Mouse (Mus musculus) urinary bladder, postnatal 25 days (tissue): ENCODE measurements around the gene Dcakd.

Source experiments
- DNase-seq: peaks from one replicate; pipeline ENCODE4 v3.0.0; 2022; ENCODE audit warnings: low spot score

The Dcakd gene

DNA sequence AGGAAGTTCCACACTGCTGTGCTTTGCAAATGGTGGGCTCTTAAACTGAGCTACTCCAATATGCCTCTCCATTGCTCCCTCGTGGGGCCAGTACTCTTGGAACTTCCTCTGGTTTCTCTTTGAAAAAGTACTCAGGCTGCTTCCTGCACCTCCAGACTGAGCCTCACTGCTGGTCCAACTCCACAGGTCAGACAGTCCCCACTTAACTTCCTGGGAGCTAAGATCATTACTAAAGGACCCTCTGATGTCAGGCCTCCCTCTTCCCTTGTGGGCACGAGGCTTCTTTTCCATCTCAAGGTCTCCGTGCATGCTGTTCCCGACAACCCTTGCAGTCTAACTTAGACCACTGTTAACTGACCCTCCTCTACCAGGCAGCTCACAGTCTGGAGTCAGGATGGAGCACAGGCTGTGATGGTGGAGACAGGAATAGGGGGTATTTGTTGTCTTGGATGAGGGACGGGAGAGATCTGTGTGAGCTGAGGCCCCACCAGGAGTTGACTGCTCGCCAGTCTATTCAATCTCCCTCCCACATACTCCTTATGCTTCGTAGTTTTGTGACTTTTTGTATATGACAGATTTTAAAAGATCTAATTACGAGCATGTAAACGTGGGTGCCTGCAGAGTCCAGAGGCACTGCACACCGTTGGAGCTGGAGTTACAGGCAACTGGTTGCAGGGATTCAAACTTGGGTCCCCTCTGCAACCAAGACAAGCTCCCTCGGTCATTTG is 22.7 kb downstream of the Dcakd start:
- no peak for DNase-seq

DNA sequence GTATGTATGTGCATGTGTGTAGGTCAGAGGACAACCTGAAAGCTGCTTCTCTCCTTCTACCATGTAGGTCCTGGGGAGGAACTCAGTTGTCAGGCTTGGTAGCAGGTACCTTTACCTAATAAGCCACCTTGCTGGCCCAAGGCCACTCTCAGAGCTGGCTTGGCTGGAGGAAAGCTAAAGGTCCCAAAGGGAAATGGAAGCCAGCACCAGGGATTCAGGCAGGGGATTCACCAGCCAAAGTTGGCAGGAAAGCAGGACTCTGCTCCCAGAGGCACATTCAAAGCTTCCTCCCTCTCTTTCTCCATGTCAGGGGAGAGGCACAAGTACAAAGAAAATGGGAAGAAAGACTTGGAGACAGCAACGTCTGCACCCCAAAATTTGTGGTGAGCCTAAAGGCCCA is 23.3 kb downstream of the Dcakd start:
- no peak for DNase-seq

DNA sequence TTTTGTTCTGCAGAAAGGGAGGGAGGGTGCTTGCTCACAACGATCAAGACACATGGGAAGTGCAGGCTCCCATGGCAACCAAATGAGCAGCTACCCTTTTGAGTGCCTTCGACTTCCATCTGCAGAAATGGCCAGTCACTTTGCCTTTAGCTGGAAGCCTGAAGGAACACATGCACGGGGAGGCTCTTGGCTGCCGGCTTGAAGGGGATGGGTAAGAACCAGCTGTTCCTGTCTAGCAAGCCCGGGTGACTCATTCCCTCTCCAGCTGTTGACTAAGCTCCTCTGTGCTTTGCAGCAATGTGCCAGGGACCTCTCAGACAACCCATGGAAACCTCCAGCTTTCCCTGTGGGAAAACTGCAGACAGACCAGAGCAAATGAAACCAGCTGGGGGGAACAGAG is 24.9 kb downstream of the Dcakd start:
- peak; percentile 68 for DNase-seq

DNA sequence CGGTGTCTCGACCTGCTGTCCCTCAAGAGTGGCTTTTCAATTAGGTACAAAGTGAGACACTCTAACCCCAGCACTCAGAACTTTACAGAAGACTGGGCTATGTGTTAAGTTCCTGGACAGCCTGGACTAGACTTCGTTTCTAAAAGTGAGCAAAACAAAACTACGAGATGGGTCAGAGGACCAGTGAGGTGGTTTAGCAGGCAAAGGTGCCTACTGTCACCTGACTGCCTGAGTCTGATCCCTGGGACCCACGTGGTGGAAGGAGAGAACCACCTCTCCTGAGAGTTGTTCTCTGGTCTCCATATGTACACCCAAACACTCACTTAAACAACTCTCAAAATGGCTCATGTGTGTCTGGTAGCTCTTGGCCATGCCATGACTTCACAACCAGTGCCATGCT is 27.1 kb downstream of the Dcakd start:
- DNase-seq, result no peak

DNA sequence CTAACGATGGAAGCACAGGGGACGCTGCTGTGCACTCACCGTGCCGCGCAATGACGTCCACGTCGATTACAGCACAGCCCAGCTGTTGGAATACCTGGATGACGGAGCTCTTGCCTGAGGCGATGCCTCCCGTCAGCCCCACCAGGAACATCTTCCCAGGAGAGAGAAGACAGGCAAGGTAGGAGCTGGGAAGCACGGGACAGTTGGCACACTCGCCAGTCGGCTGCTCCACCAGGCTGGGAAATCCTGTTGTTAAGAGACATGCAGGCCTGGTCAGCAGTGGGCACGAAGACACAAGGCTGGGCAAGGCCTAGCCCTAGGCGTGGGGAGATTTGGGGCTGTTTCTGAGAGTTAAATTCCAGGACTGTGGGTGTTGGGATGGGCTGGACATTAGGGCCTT is 28.0 kb downstream of the Dcakd start:
- no peak for DNase-seq

DNA sequence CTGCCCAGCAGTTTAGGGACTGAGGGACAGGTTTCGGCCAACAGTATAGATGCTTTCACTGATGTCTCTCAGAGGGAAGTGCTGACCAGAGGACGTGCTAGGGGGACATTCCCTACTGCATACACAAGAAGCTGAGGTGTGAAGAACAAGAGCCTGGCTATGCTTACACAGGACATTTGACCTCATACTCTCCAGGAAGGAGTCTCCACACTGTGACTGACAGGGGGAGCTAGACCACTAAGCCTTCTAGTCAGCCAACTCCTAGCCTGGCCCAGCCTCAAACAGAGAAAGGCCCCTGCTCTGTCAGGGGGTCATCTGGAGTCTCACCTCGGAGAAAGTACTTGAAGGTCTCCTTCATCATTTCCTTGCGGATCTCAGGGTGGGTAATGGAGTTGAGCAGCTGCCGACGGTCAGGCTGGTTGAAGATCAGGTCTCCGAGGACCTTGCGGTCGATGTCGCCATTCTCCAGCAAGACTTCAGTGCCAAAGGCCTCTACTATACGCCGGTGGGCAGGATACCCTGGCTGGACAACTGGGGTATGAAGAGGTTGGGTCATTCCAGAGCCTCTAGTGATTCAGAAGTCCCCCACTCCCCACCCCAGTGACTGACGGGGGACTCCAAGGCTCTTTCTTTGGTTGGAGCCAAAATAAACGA is 28.7 kb downstream of the Dcakd start:
- DNase-seq, result no peak

DNA sequence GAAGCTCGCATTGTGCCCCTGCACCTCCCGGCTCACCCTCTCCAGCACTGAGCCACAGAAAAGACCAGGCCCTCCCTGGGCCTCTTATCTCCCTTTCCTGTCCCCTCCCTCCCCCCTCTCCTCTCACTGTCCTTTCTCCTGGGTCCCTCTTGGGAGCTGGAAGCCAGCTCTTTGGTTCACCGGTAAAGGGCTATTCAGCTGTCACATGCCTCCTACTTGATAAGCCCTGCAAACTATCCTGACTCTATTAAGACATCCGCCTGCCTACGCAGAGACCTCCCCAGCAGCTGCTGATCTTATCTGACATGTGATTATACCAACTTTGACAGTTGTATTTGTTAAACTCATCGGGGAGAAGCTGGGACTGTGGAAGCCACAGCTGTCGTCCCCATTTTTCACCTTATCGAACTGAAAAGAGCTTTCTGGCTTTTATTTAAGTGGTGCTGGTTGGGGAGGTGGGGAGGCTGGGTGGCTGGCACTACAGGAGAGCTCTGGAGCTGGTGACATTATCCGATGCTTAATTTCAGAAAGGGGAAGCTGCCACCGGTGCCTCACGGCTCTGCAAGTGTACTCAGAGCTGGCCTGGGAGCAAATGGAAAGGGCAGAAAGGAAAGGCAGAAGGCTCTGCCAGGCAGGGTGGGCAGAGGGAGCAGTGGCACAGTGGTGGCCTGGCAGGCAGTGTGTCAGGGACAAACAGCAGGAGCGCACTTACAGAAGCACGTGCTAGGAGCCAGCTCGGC is 29.4 kb downstream of the Dcakd start:
- DNase-seq, result no peak

DNA sequence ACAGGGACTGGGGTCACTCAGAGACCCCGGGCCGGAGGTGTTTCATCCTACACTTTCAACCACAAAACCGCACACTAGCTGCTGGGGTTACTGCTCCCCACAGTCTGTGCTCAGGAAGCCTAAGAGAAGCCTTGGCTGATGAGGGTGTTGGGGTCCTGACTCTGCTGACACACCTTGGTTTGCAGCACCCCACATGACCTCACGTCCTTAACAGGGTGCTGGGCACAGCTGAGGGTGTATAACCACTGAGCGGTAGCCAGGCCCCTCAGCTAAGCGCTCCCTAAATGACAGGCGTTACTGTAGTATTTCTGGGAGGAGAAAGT is 29.9 kb downstream of the Dcakd start:
- no peak for DNase-seq

DNA sequence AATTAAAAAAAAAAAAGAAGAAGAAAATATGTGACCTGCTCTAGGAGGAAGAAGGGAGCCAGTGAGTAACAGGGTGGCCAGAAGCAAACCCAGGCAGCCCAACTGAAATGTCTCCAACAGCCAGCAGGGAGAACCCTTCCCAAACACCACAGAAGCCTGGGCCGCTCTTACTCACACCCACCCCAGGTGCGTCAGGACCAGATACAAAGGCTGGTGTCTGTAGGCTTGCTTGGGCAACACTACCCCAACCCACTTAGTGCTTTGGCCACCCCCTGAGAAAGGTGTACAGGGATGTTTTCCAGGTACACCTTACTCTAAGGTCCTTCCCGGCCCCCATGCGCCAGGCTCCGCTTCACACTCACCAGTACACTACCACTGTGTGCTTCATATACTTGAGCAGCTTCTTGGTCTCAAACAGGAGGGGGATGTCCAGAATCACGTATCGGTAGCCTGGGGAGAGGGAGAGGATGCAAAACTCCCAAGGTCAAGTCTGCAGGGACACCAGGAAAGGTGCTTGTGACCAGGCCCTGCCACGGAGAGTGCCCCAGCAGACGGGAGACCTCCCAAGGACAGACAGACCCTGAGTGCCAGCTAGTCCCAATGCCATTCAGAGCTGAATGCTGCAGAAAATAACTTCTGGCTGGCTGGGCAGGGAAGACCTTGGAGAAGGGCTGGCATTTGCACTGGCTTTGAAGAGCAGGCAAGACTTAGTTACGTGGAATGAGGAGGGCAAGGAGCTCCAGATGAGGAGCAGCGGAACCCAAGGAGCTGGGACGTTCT is 31.0 kb downstream of the Dcakd start:
- no peak for DNase-seq

DNA sequence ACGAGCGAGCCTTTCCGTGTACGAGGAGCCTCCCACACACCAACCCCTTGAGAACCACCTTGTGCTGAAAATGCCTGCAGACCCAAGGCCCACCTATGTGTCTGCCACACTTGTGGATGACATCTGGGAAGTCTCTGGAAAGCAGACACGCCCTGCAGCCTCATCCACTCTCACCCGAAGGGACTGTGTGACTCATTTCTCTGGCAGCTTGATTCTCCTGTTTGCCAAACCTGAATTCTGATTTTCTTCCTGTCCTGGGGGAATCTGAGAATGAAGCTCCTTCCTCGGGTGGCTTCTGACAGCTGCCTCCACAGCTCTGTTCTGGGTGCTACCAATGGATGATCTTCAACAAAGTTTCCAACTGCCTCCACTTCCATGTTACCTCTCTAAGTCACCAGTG is 31.7 kb downstream of the Dcakd start:
- peak; percentile 46 for DNase-seq

DNA sequence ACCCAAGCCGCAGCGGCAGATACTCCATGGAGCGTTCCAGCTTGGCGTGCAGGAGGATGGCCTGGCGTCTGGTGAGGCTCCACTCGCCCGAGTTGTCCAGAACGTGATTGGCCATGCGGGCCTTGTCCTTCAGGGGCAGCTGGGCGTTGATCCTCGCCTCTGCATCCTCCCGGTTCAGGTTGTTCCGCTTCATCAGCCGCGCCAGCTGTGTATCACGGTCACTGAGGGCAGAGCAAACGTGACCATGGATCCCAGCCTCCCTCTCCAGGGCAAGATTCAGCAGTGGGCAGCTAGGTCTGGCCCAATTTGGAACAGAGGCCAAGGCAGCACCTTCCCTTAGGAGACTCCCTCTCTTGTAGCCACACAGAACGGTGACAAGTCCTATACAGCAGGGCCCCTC is 33.2 kb downstream of the Dcakd start:
- DNase-seq, result no peak

DNA sequence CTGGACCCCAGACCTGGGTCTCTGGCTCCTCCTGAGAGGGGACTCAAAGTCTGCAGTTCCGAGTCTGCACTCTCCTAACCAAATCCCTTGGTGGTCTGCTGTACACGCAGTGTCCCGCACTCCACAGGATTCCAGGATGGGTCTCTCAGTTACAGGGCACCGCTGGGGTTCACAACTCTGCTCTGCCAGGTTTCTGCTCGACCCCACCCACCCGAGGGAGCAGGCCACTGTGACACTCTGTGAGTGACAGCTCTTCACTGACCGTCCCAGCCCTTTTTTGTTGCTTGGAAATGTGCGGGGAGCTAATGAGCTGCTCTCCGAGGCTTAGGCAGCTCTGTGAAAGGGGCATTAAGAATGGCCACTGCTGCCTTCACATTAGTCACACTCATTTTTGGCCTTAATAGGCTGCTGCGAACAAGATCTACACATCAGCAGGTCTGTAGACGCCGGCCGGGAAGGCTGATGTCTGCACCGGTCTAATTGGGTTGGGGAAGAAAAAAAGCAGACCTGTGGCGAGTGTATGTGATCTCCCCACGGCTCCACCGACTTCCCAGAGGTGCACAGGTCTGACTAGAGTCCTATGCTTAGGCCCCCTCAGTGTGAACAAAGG is 34.6 kb downstream of the Dcakd start:
- DNase-seq, result no peak

DNA sequence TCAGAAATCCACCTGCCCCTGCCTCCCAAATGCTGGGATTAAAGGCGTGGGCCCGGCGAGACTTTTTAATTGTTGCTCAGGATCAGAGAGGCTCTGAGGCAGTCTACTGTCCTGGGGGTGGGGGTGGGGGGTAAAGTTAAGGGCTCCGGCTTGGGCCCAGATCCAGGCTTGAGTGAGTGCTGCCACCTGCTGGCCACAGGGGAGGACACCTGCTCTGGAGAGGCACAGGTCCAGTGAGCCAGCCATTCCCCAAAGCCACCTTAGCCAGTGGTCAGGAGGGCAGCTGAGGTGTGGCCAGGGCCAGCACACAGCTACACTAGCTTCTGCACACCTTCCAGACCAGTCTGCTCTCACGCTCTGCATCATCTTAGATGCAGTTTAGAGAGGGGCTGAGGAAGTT is 35.2 kb downstream of the Dcakd start:
- DNase-seq, result peak; percentile 83

DNA sequence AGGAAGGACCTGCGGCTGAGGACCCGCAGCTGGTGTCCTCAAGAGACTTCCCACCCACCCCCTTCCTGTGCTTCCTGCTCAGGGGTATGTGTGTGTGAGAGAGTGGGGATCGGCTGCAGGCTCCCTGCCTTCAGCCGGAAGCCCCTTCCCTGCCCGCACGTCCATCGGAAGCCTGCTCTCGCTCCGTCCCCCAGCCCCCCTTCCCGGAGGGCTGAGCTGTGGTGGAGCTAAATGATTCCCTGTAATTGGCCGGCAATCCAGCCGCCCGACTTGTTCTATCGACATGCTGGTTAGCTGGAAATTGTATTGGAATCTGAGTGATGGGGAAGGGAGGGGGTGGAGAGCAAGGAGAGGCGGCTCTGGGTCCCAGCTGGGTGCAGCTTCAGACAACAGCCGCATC is 36.5 kb downstream of the Dcakd start:
- DNase-seq, result no peak

DNA sequence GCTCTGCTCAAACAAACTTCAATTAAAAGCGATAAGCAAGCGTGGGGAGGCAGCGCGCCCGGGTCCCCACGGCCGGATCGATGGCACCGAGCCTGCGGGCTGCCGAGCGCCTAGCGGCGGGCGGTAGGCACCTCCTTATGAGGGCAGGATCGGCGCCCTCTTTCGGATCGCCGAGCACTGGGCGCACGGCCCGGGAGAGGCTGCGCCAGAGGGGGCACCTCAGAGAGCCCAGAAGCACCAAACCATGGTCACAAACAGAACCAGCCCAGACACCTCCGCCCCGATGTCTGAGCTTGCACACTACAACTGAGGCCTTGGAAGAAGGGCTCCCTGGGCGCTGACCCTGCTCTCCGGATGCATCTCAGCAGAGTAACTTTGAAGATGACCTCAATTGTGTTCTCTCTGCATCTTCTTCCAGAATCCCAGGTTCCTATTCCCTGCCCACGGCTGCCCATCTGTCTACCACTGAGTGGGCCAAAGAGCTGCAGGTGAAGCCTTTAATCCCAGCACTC is 37.9 kb downstream of the Dcakd start:
- DNase-seq, result peak; percentile 36

DNA sequence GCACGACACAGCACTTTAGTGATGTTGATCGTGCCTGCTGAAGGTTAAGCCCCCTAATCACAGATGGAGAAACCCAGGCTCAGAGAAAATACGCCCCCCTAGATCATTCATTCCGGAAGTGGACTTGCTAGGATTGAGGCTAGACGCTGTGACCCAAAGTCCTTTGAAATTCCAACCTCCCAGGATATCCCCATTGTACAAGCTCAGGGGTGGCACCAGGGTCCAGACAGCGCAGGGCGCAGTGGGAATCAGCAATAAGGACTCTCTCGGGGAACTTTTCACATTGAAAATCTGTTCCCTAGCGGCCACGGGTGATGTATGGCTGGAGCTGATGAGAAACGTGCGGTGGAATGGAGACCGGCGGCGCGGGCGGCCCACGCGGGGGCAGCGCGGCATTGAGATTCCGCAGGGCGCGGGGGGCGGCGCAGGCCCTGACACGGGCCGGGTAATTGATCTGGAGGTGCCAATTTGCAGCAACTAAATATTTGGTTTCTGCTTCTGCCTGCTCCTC is 38.4 kb downstream of the Dcakd start:
- no peak for DNase-seq

DNA sequence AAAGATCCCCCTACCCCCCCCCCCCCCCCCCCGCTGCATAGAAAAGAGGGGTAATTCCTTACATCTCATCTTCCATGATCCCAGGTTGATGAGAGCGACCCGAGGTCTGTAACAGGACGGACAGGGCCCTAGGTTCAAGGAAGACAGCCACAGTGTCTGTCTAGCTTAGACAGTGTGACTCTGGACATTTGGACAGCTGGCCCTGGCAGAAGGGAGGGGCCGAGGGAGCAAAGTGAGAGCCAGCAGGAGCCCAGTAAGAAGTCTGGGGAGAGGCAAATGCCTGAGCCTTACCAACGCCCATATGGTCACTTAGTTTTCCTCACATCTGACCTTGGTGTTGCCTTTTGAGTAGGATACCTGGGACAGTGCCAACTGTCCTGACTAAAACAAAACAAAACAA is 43.0 kb downstream of the Dcakd start:
- DNase-seq, result no peak

DNA sequence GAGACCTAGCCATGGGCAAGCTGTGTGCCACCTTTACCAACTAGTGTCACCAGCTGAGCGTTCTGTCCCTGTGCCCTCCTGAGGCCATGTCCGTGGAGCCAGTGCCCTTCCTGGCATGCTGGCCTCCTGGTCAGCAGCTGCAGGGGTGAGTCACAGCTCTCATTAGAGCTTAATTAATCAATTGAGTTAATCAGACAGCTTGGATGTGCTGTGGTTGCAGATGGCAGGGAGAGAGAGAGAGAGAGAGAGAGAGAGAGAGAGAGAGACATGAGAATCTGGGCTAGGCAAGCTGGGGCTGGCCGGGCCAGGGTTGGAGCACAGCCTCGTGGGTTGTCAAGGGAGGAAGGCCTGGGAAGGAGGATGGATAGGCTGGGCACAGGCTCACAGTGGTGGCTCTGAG is 43.5 kb downstream of the Dcakd start:
- DNase-seq, result no peak

DNA sequence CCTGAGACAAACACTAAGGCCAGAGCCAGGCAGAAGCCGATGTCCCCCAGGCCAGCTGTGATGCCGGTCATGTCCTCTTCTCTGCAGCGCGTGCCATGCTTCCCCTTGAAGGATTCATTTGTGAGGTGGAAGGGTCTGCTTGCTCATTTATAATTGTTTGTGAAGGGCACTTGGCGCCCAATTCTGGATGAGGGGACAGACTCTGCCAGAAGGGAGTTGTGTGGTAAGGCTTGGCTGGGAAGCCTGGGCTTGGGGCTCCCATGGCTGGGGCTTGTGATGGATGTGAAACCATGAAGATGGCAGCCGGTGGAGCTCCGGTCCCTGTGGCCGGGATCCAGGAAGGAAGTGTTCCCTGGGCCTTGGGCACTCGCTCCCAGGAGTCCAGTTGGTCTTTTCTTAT is 44.0 kb downstream of the Dcakd start:
- DNase-seq, result no peak

DNA sequence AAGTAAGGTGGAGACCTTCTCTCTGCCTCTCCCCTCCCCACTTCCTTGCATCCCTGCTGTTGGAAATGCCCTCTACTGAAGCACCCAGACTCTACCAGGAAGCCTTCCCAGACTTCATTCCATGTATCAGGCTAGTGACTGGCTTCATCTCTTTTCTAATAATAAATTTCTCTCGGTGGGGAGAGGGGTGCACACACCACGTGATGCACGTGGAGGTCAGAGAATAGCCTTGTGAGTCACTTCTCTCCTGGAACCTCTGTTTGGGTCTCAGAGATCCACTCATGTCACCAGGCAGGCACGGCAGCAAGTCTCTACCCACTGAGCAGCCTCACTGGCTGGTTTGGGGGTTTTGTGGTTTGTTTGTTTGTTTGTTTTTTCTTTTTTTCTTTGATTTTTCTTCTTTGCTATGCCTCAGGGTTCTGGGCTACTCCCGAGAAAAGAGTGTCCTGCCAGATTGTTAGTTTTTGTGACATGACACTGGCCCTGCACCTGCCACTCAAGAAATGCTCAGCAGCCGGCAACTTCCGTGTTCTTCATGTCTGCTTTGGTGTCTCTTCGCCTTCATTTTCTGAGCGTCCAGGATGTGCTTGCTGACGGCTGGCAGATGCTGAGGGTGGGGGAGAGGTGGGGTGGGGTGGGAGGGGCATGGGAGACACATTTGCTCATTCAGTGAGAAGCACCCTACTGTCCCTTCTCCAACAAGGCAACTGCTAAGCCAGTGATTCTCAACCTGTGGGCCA is 46.8 kb downstream of the Dcakd start:
- no peak for DNase-seq

DNA sequence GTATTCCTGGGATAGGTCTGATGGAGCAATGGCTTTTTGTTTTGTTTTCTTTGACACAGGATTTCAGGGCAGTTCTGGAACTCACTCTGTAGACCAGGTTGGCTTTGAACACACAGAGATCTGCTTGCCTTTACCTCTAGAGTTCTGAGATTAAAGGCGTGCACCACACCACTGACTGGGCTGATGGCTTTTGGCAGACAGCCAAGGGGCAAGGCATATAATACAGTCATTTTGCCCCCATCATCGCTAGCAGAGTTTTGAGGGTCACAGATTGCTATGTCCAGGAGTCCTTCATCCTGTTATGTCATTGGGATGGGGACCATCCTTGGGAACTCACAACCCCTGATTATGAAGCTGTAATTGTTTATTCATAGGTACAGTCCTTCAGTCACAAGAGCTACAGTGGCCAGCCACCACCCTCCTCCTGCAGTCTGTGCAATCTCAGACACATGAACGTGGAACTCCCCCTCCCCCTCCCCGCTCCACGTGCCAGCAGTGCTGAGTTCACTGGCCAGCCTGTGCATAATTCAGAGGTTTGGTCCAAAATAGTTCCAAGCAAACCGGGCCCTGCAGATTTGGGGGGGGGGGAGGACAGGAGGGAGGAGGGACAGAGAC is 50.0 kb downstream of the Dcakd start:
- no peak for DNase-seq
